Mouse (Mus musculus): ENCODE data around the gene Olfr1325. TPM values are rescaled to one million over a fixed set of nuclear protein-coding genes. Genes with fewer than 3 reads are reported as not detected.
"Not testable (repeated sequence)": the region's sequence is repeated elsewhere in the genome, so short reads cannot be mapped to it uniquely, and the experiment has no call there.

Gene Olfr1325
- not detected in 2 replicates for polyA plus RNA-seq (2012; ENCODE audit: insufficient read depth, insufficient read length, missing spikeins)

DNA sequence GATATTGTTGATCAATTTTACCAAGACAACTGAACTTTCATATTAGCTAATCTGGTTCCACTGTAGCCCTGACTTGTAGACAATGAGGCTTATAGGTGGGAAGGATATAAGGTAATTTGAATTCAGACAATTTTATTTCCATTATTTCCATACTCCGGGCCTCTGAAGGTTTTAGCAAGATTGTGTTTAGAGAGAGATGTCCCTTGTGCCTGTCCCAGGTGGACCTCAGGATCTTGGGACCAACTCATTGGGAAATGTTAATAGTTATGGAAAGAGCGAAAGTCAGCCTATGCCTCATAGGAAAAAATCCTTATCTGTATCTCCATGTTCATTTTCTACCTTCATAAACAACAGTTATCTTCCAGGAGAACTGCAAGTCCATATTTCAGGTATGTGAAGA, at the start of gene Olfr1325:
TSS of gene Olfr1325 (plus strand) at position 301 of the 400 bp plus-strand sequence.
- Histone ChIP-seq H3K27ac (ENCODE audit: insufficient read depth, low read depth, low read length) (no peak within 1 kb of the TSS), H3K4me1 (ENCODE audit: control insufficient read depth, insufficient read depth, low read length) (no peaks in the 10 kb centered on the region), H3K4me3 (ENCODE audit: insufficient read depth, low read length) (no peak within 1 kb of the TSS)
- TF ChIP-seq CTCF (IDR thresholded peaks at IDR 0.05; ENCODE audit: low read depth, low read length) (no peak), POLR2A (IDR thresholded peaks at IDR 0.05; ENCODE audit: borderline replicate concordance, low read depth, low read length) (no peak)

DNA sequence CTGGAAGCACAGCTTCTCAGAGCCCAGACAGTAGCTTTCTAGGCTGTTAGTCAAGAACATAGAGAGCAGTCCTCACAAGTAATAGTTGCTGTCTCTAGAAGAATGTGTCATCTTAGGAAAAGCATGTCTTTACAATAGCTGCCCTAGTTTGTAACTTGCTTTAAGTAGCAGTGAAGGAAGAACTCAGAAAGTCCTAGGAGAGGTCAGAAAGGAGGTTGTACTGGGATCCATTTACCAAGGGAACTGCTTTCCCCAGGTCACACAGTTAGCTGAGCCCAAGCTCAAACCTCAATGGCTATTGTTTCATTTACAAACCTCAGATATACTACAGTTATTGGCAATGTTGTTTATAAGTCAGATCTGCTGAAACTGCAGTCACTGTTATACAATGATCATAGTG, 17.7 kb upstream of the Olfr1325 start, which contains the start of gene Olfr1326-ps1:
TSS of gene Olfr1326-ps1 (minus strand) at position 101 of the 400 bp plus-strand sequence.
- no peak within 1 kb of the TSS for H3K27ac ChIP-seq (ENCODE audit: insufficient read depth, low read depth, low read length)
- TF ChIP-seq POLR2A (IDR thresholded peaks at IDR 0.05; ENCODE audit: borderline replicate concordance, low read depth, low read length) (no peak), CTCF (IDR thresholded peaks at IDR 0.05; ENCODE audit: low read depth, low read length) (no peak)
- no peaks in the 10 kb centered on the region for H3K4me1 ChIP-seq (ENCODE audit: control insufficient read depth, insufficient read depth, low read length)
- H3K4me3 ChIP-seq (ENCODE audit: insufficient read depth, low read length), result no peak within 1 kb of the TSS

DNA sequence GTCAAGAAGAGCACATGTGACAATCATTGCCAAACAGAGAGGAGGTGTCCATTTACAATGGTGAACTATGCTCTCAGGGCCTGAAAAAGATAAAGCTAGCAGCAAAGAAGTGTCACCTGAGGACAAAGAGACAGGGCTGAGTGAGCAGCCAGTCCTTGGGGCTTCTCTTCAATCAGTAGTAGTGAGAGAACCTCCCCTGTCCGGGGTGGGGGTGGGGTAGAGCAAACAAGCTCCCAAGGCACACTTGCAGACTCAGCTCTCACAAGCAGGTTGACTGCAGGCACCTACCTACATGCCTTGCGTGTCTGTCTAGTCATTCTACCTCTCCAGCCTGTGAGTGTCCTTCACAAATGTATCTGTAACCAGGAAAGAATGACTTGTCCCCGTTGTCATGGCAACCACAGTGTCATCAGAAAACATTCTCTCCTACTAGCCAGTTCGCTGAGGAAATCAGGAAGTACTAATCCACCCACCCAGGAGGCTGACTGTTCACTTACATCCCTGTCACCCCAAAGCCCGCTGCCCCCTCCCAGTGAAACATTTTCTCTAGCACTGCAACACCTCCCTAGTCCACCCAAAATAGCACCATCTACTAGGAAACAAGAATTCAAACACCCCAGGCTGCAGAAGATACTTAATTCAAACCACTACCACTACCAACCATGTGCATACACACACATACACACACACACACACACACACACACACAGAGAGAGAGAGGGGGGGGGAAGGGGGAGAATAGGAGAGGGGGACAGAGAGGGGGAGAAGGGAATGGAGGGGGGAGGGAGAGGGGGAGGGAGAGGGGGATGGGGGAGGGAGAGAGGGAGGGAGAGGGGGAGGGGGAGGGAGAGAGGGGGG, 53.2 kb downstream of the Olfr1325 start, which contains the start of gene Gm5640:
TSS of gene Gm5640 (minus strand) at position 170 of the 858 bp plus-strand sequence.
- H3K4me1 ChIP-seq (ENCODE audit: control insufficient read depth, insufficient read depth, low read length); H3K4me3 ChIP-seq (ENCODE audit: insufficient read depth, low read length); H3K27ac ChIP-seq (ENCODE audit: insufficient read depth, low read depth, low read length): not testable (repeated sequence)

DNA sequence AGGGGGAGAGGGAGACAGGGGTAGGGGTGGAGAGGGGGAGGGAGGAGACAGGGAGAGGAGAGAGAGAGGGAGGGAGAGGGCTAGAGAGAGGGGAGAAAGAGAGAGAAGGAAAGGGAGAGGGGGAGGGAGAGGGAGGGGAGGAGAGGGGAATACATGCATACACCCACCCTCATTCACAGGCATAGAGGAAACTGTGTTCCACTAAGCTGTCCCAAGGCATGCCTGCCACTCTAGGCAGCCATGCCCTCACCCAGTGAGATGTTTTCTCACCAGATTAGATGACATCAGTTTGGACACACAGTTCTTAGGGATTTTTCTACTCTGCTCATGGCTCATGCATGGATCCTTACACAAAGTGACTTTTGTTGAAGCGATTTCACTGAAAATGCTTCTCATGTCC, 53.9 kb downstream of the Olfr1325 start:
- not testable (repeated sequence) for H3K4me1 ChIP-seq (ENCODE audit: control insufficient read depth, insufficient read depth, low read length); H3K4me3 ChIP-seq (ENCODE audit: insufficient read depth, low read length); H3K27ac ChIP-seq (ENCODE audit: insufficient read depth, low read depth, low read length)

Other genes with a start within 250 kb of the Olfr1325 start
- gene Lage3, start 239.1 kb upstream of the Olfr1325 start, polyA plus RNA-seq (2012; ENCODE audit: insufficient read depth, insufficient read length, missing spikeins), result 45.1 and 50.3 TPM in 2 replicates
- 20.5 and 23.7 TPM in 2 replicates for gene Ubl4a, start 219.5 kb upstream of the Olfr1325 start, polyA plus RNA-seq (2012; ENCODE audit: insufficient read depth, insufficient read length, missing spikeins)
- gene Slc10a3, start 219.3 kb upstream of the Olfr1325 start, polyA plus RNA-seq (2012; ENCODE audit: insufficient read depth, insufficient read length, missing spikeins), result 13.5 and 15.2 TPM in 2 replicates
- 22.2 and 26.8 TPM in 2 replicates for gene Fam3a, start 199.4 kb upstream of the Olfr1325 start, polyA plus RNA-seq (2012; ENCODE audit: insufficient read depth, insufficient read length, missing spikeins)
- 28.4 and 34.5 TPM in 2 replicates for gene Ikbkg, start 199.4 kb upstream of the Olfr1325 start, polyA plus RNA-seq (2012; ENCODE audit: insufficient read depth, insufficient read length, missing spikeins)
- gene G6pdx, start 163.5 kb upstream of the Olfr1325 start, polyA plus RNA-seq (2012; ENCODE audit: insufficient read depth, insufficient read length, missing spikeins), result 156 and 180 TPM in 2 replicates
- not detected in 2 replicates for gene Gm6880, start 111.3 kb upstream of the Olfr1325 start, polyA plus RNA-seq (2012; ENCODE audit: insufficient read depth, insufficient read length, missing spikeins)
- gene Olfr1326-ps1, start 17.8 kb upstream of the Olfr1325 start, polyA plus RNA-seq (2012; ENCODE audit: insufficient read depth, insufficient read length, missing spikeins), result not detected in 2 replicates
- not detected in 2 replicates for gene Gm5640, start 53.0 kb downstream of the Olfr1325 start, polyA plus RNA-seq (2012; ENCODE audit: insufficient read depth, insufficient read length, missing spikeins)
- not detected in 2 replicates for gene Gm6890, start 148.2 kb downstream of the Olfr1325 start, polyA plus RNA-seq (2012; ENCODE audit: insufficient read depth, insufficient read length, missing spikeins)
- gene Gm5936, start 244.5 kb downstream of the Olfr1325 start, polyA plus RNA-seq (2012; ENCODE audit: insufficient read depth, insufficient read length, missing spikeins), result not detected in 2 replicates